Comparison of ENCODE assay signal across 9 mouse cellular contexts in genomic region chr16:8869715-8870114, GRCm38 (mm10). TPM values are rescaled to one million over a fixed set of nuclear protein-coding genes. Genes with fewer than 3 reads are reported as not detected.
A peak's percentile ranks its signal among the peaks of the same experiment; 100 is the strongest.
DNase-seq lines count a peak whose midpoint lies in the region; ATAC-seq and TF ChIP-seq lines count a peak whose summit lies in the region.
"Had no signal": no experiment of that assay in that cellular context is flagged by ENCODE, and none has a peak within 500 bp of the region (broad histone marks: within the 10 kb centered on the region; RNA-seq: fewer than 3 reads in every experiment).

No protein-coding gene starts in this region.

- no peaks in the 10 kb centered on the region for H3K36me3 ChIP-seq in forebrain, postnatal 0 days (ENCODE audit: insufficient read depth)
- no peaks in the 10 kb centered on the region for H3K36me3 ChIP-seq in hindbrain, embryonic 11.5 days (ENCODE audit: control insufficient read depth, insufficient read depth, low read length)
- H3K36me3 ChIP-seq: limb, embryonic 15.5 days had no signal

- H3K9me3 ChIP-seq in forebrain, postnatal 0 days (ENCODE audit: low read length), result no peaks in the 10 kb centered on the region
- no peaks in the 10 kb centered on the region for H3K9me3 ChIP-seq in hindbrain, embryonic 11.5 days (ENCODE audit: control insufficient read depth, low read length)
- H3K9me3 ChIP-seq: limb, embryonic 15.5 days had no signal

- no peaks in the 10 kb centered on the region for H3K4me1 ChIP-seq in forebrain, postnatal 0 days (ENCODE audit: insufficient read depth)
- H3K4me1 ChIP-seq in hindbrain, embryonic 11.5 days (replicated peaks; ENCODE audit: control insufficient read depth, insufficient read depth, low read length), result no peaks in the 10 kb centered on the region
- H3K4me1 ChIP-seq: limb, embryonic 15.5 days had no signal

- no peak overlapping the region for H3K9ac ChIP-seq in forebrain, postnatal 0 days
- H3K9ac ChIP-seq in hindbrain, embryonic 11.5 days (ENCODE audit: low read depth, low read length), result no peak overlapping the region
- H3K9ac ChIP-seq: limb, embryonic 15.5 days had no signal

- 46% methylated on average over 2 of the region's 2 CpGs for WGBS in forebrain, postnatal 0 days
- WGBS in hindbrain, embryonic 11.5 days, result 41% methylated on average over 2 of the region's 2 CpGs

- DNase-seq in MN1 (ENCODE audit: low spot score), result peak; percentile 67
- peak; percentile 68 for DNase-seq in cerebellum, adult 11 months
- peak; percentile 82 for DNase-seq in forebrain, postnatal 0 days
- peak; percentile 78 for DNase-seq in hindbrain, embryonic 11.5 days (ENCODE audit: low spot score)
- peak; percentile 78 for DNase-seq in layer of hippocampus, adult 9-11 months
- peak; percentile 90 for DNase-seq in lung, postnatal 36 days
- DNase-seq in retina, postnatal 7 days (ENCODE audit: low read depth, low spot score), result peak; percentile 65
- peak; percentile 70 for DNase-seq in urinary bladder, postnatal 14 days (ENCODE audit: low spot score)

- ATAC-seq in forebrain, postnatal 0 days, result peak; percentile 73
- peak; percentile 68; the same call in 1 of the 2 replicates for ATAC-seq in hindbrain, embryonic 11.5 days (ENCODE audit: low FRiP score)

- no peak overlapping the region for H3K4me2 ChIP-seq in forebrain, postnatal 0 days (ENCODE audit: low read depth)
- H3K4me2 ChIP-seq in hindbrain, embryonic 11.5 days (replicated peaks; ENCODE audit: low read depth, low read length), result no peak overlapping the region
- H3K4me2 ChIP-seq: limb, embryonic 15.5 days had no signal

- H3K27ac ChIP-seq in forebrain, postnatal 0 days (ENCODE audit: low read depth, low read length), result no peak overlapping the region
- no peak overlapping the region for H3K27ac ChIP-seq in hindbrain, embryonic 11.5 days (ENCODE audit: low read depth, low read length)
- H3K27ac ChIP-seq: limb, embryonic 15.5 days had no signal

- no peak overlapping the region for H3K4me3 ChIP-seq in forebrain, postnatal 0 days (ENCODE audit: low read depth, low read length)
- no peak overlapping the region for H3K4me3 ChIP-seq in hindbrain, embryonic 11.5 days (ENCODE audit: low read depth, low read length)
- H3K4me3 ChIP-seq: limb, embryonic 15.5 days had no signal

- no peaks in the 10 kb centered on the region for H3K27me3 ChIP-seq in forebrain, postnatal 0 days (ENCODE audit: insufficient read depth, low read length)
- H3K27me3 ChIP-seq in hindbrain, embryonic 11.5 days (ENCODE audit: control insufficient read depth, insufficient read depth, low read length), result no peaks in the 10 kb centered on the region
- H3K27me3 ChIP-seq: limb, embryonic 15.5 days had no signal

- peak; percentile 83 for TF ChIP-seq CTCF in forebrain, postnatal 0 days (IDR thresholded peaks at IDR 0.05; ENCODE audit: low read depth)

RNA-seq across cellular contexts. Expression of gene 1810013L24Rik, which starts 39.8 kb away (rescaled TPM):
- 63.7 and 80.2 TPM in 2 replicates for total RNA-seq in forebrain, postnatal 0 days (2014; rRNA removed)
- polyA plus RNA-seq in forebrain, postnatal 0 days (2015; fragmentation: Nextera tagmentation; extraction: Ambion mirVana), result 8.2 and 15.9 TPM in 2 replicates
- polyA plus RNA-seq in hindbrain, embryonic 11.5 days (2014; fragmentation: Nextera tagmentation; extraction: Ambion mirVana), result 20.7 and 23.0 TPM in 2 replicates
